Comparison of ENCODE assay signal across 10 mouse cellular contexts in the genomic region with DNA sequence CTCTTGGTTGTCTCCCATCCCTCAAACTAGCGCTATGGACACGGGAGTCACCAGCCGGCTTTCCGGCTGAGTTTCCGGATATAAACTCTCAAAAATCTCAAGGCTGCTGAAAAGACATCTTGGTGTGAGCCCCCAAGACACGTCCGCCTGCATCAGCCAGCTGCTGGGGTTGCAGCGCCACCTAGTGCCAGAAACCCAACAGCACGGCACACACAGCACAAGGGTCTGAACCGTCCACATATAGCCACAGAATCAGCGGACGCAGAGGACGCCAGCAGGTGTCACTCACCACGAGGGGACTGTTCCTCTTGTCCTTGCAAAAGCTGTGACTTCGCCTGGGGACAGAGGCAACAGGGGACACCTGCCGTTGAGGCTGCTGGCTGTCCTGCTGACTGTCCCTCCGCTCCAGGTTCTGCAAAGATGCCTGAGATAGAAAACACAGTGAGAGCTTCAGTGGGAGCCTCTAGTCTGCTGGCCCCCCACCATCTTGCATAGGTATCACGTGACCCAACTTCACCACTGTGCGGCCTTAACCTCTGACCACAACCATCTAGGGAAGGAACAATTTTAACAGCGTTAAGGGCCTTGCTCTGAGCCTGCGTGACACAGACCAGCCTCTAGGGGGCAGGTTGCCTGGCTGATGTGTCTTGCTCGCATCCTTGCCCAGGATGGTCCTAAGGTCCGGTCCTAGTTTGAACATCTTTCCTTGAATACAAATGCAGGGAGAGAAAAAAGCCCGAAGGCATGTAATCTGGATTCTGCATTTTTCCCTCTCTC. TPM values are rescaled to one million over a fixed set of nuclear protein-coding genes. Genes with fewer than 3 reads are reported as not detected.
DNase-seq lines count a peak whose midpoint lies in the region; ATAC-seq and TF ChIP-seq lines count a peak whose summit lies in the region.
"Had no signal": no experiment of that assay in that cellular context is flagged by ENCODE, and none has a peak within 500 bp of the region (broad histone marks: within the 10 kb centered on the region; RNA-seq: fewer than 3 reads in every experiment).

No protein-coding gene starts in this region.

- no peak for TF ChIP-seq POLR2A in olfactory bulb, adult 2 months (IDR thresholded peaks at IDR 0.05; ENCODE audit: insufficient read depth, low read depth, low read length)

- no peak overlapping the region for H3K27ac ChIP-seq in forebrain, embryonic 11.5 days (ENCODE audit: low read depth, low read length)
- no peak overlapping the region for H3K27ac ChIP-seq in forebrain, embryonic 16.5 days (ENCODE audit: low read length)
- H3K27ac ChIP-seq in midbrain, postnatal 0 days (ENCODE audit: low read depth, low read length): no peak overlapping the region
- no peak overlapping the region for H3K27ac ChIP-seq in midbrain, embryonic 16.5 days (ENCODE audit: low read length)
- no peak overlapping the region for H3K27ac ChIP-seq in olfactory bulb, adult 2 months (ENCODE audit: insufficient read depth, low read depth, low read length)

- no peak overlapping the region for H3K4me2 ChIP-seq in forebrain, embryonic 11.5 days (ENCODE audit: low read depth, low read length, severe bottlenecking)
- H3K4me2 ChIP-seq in forebrain, embryonic 16.5 days (ENCODE audit: low read length): no peak overlapping the region
- H3K4me2 ChIP-seq in midbrain, postnatal 0 days (ENCODE audit: low read depth, low read length, poor library complexity, severe bottlenecking): no peak overlapping the region
- H3K4me2 ChIP-seq in midbrain, embryonic 16.5 days (ENCODE audit: low read length): no peak overlapping the region

- 47% methylated on average over 24 of the region's 24 CpGs for WGBS in forebrain, embryonic 11.5 days
- 55% methylated on average over 24 of the region's 24 CpGs for WGBS in forebrain, embryonic 16.5 days
- 53% methylated on average over 24 of the region's 24 CpGs for WGBS in midbrain, postnatal 0 days
- 49% methylated on average over 24 of the region's 24 CpGs for WGBS in midbrain, embryonic 16.5 days
- WGBS in olfactory bulb, adult 2 months: 66% methylated on average over 24 of the region's 24 CpGs

- no peak overlapping the region for H3K9ac ChIP-seq in forebrain, embryonic 11.5 days (ENCODE audit: low read length)
- no peak overlapping the region for H3K9ac ChIP-seq in forebrain, embryonic 16.5 days (replicated peaks; ENCODE audit: low read depth, low read length)
- H3K9ac ChIP-seq in midbrain, postnatal 0 days (replicated peaks; ENCODE audit: low read length, poor library complexity, severe bottlenecking): no peak overlapping the region
- no peak overlapping the region for H3K9ac ChIP-seq in midbrain, embryonic 16.5 days (ENCODE audit: low read depth, low read length)

- H3K4me1 ChIP-seq in forebrain, embryonic 11.5 days (replicated peaks; ENCODE audit: control insufficient read depth, insufficient read depth, low read length): peaks cover 7% of the 10 kb centered on the region; the same call in 1 of the 2 replicates
- peaks cover 7% of the 10 kb centered on the region for H3K4me1 ChIP-seq in forebrain, embryonic 16.5 days (replicated peaks; ENCODE audit: control insufficient read depth, insufficient read depth, low read length)
- no peaks in the 10 kb centered on the region for H3K4me1 ChIP-seq in midbrain, postnatal 0 days (ENCODE audit: insufficient read depth, low read length)
- peaks cover 7% of the 10 kb centered on the region for H3K4me1 ChIP-seq in midbrain, embryonic 16.5 days (ENCODE audit: control insufficient read depth, insufficient read depth, low read length)
- H3K4me1 ChIP-seq in olfactory bulb, adult 2 months (ENCODE audit: control insufficient read depth, insufficient read depth, low read length): peaks cover 4% of the 10 kb centered on the region

- ATAC-seq in forebrain, embryonic 11.5 days (replicated peaks; ENCODE audit: low FRiP score): no peak
- ATAC-seq in forebrain, embryonic 16.5 days: no peak
- ATAC-seq in midbrain, postnatal 0 days (ENCODE audit: low FRiP score): no peak
- ATAC-seq in midbrain, embryonic 16.5 days: no peak

- no peaks in the 10 kb centered on the region for H3K27me3 ChIP-seq in forebrain, embryonic 11.5 days (ENCODE audit: control insufficient read depth, insufficient read depth, low read length)
- H3K27me3 ChIP-seq in forebrain, embryonic 16.5 days (replicated peaks; ENCODE audit: control insufficient read depth, insufficient read depth, low read length): no peaks in the 10 kb centered on the region
- no peaks in the 10 kb centered on the region for H3K27me3 ChIP-seq in midbrain, postnatal 0 days (ENCODE audit: insufficient read depth, low read length)
- no peaks in the 10 kb centered on the region for H3K27me3 ChIP-seq in midbrain, embryonic 16.5 days (ENCODE audit: control insufficient read depth, insufficient read depth, low read depth, low read length)

- peak; percentile 83 for DNase-seq in forebrain, embryonic 11.5 days (ENCODE audit: low spot score)
- DNase-seq in midbrain, postnatal 0 days (ENCODE audit: low spot score): no peak
- peak; percentile 58 to 68 for DNase-seq in kidney, postnatal 4 days
- no peak for DNase-seq in layer of hippocampus, adult 9-10 months (ENCODE audit: low spot score)
- DNase-seq in adrenal gland, adult 18-20 months (ENCODE audit: low spot score in 2 of 2): no peak

- no peaks in the 10 kb centered on the region for H3K9me3 ChIP-seq in forebrain, embryonic 11.5 days (ENCODE audit: control insufficient read depth, low read length)
- H3K9me3 ChIP-seq in forebrain, embryonic 16.5 days (ENCODE audit: control insufficient read depth, low read length): no peaks in the 10 kb centered on the region
- H3K9me3 ChIP-seq in midbrain, postnatal 0 days (ENCODE audit: low read length): no peaks in the 10 kb centered on the region
- no peaks in the 10 kb centered on the region for H3K9me3 ChIP-seq in midbrain, embryonic 16.5 days (replicated peaks; ENCODE audit: control insufficient read depth, low read length, poor library complexity, severe bottlenecking)

- no peak overlapping the region for H3K4me3 ChIP-seq in forebrain, embryonic 11.5 days (ENCODE audit: low read depth, low read length)
- H3K4me3 ChIP-seq in forebrain, embryonic 16.5 days (replicated peaks; ENCODE audit: low read length): no peak overlapping the region
- H3K4me3 ChIP-seq in midbrain, postnatal 0 days (ENCODE audit: low read depth, low read length): no peak overlapping the region
- no peak overlapping the region for H3K4me3 ChIP-seq in midbrain, embryonic 16.5 days (ENCODE audit: low read depth, low read length)
- H3K4me3 ChIP-seq in olfactory bulb, adult 2 months (ENCODE audit: insufficient read depth, low read depth, low read length): no peak overlapping the region

- peak; percentile 69 for TF ChIP-seq CTCF in midbrain, postnatal 0 days (IDR thresholded peaks at IDR 0.05)
- TF ChIP-seq CTCF in olfactory bulb, adult 2 months (IDR thresholded peaks at IDR 0.05; ENCODE audit: insufficient read depth, low read depth, low read length): peak; percentile 40; the same call in 1 of the 2 replicates

- H3K36me3 ChIP-seq in forebrain, embryonic 11.5 days (ENCODE audit: control insufficient read depth, insufficient read depth, low read length): no peaks in the 10 kb centered on the region
- H3K36me3 ChIP-seq in forebrain, embryonic 16.5 days (ENCODE audit: control insufficient read depth, insufficient read depth): no peaks in the 10 kb centered on the region
- no peaks in the 10 kb centered on the region for H3K36me3 ChIP-seq in midbrain, postnatal 0 days (ENCODE audit: insufficient read depth, low read length)
- H3K36me3 ChIP-seq in midbrain, embryonic 16.5 days (ENCODE audit: control insufficient read depth, insufficient read depth, low read length): no peaks in the 10 kb centered on the region

RNA-seq across cellular contexts. Expression of gene 2900026A02Rik, which starts 45.9 kb away (rescaled TPM):
- 2.2 and 3.4 TPM in 2 replicates for polyA plus RNA-seq in forebrain, embryonic 11.5 days (2014; fragmentation: Nextera tagmentation; extraction: Ambion mirVana)
- 4.6 and 5.0 TPM in 2 replicates for polyA plus RNA-seq in forebrain, embryonic 16.5 days (2015; fragmentation: Nextera tagmentation; extraction: Ambion mirVana)
- total RNA-seq in midbrain, postnatal 0 days (2014; rRNA removed): 11.7 and 11.8 TPM in 2 replicates
- polyA plus RNA-seq in midbrain, postnatal 0 days (2015; fragmentation: Nextera tagmentation; extraction: Ambion mirVana): 3.3 and 3.8 TPM in 2 replicates
- polyA plus RNA-seq in midbrain, embryonic 16.5 days (2015; fragmentation: Nextera tagmentation; extraction: Ambion mirVana): 3.8 and 4.2 TPM in 2 replicates
- polyA plus RNA-seq in olfactory bulb, adult 2 months (2012; ENCODE audit: insufficient read depth, insufficient read length, low replicate concordance, missing spikeins): not detected in 2 replicates
- 10 to 100 TPM in 1 of 2 experiments, 1 to 10 TPM in 1; 8.8 to 12.1 TPM for total RNA-seq in adrenal gland, adult 18-20 months (2021)

RNA-seq across cellular contexts. Expression of gene Tmem211, which starts 51.6 kb away (rescaled TPM):
- polyA plus RNA-seq in forebrain, embryonic 11.5 days (2014; fragmentation: Nextera tagmentation; extraction: Ambion mirVana): 0.20 TPM in 1 of 2 replicates, not detected in the other
- polyA plus RNA-seq in forebrain, embryonic 16.5 days (2015; fragmentation: Nextera tagmentation; extraction: Ambion mirVana): not detected in 2 replicates
- not detected in 2 replicates for total RNA-seq in midbrain, postnatal 0 days (2014; rRNA removed)
- not detected in 2 replicates for polyA plus RNA-seq in midbrain, postnatal 0 days (2015; fragmentation: Nextera tagmentation; extraction: Ambion mirVana)
- not detected in 2 replicates for polyA plus RNA-seq in midbrain, embryonic 16.5 days (2015; fragmentation: Nextera tagmentation; extraction: Ambion mirVana)
- not detected in 2 replicates for polyA plus RNA-seq in olfactory bulb, adult 2 months (2012; ENCODE audit: insufficient read depth, insufficient read length, low replicate concordance, missing spikeins)
- total RNA-seq in adrenal gland, adult 18-20 months (2021): not detected
- total RNA-seq: heart, adult 18-20 months had no signal
- polyA plus RNA-seq: neural tube, embryonic 14.5 days had no signal

Comparison
In these comparisons a context has a peak if more than half of its experiments do, and no peak if none do; other contexts are left out.
1. DNase-seq: peak in forebrain, embryonic 11.5 days (single experiment) and kidney, postnatal 4 days (2 of 2); none in midbrain, postnatal 0 days (single experiment), layer of hippocampus, adult 9-10 months (single experiment) and adrenal gland, adult 18-20 months (0 of 2).